27 mouse cellular contexts compared by ENCODE assay signal in the genomic region with DNA sequence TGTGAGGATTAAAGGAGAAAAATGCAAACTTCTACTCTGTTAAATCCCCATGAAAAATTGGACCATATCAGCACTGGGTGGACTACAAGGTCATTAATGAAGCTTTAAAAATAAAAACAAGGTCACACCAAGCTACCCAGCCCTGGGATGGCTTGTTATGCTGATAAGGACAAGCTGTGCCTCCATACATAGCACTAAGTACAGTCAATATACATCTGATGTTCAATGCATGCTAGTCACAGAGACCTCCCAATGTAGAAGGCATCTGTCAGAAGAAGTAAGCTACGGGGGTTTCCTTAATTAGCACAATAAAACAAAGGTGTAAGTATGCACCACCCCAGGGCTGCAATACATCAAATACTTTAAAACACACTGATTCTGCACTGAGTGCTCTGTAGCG. TPM values are rescaled to one million over a fixed set of nuclear protein-coding genes. Genes with fewer than 3 reads are reported as not detected.
DNase-seq lines count a peak whose midpoint lies in the region; ATAC-seq and TF ChIP-seq lines count a peak whose summit lies in the region.
"Had no signal": no experiment of that assay in that cellular context is flagged by ENCODE, and none has a peak within 500 bp of the region (broad histone marks: within the 10 kb centered on the region; RNA-seq: fewer than 3 reads in every experiment).

No protein-coding gene starts in this region.

- TF ChIP-seq CTCF in kidney, adult 2 months (conservative IDR thresholded peaks at IDR 0.05; ENCODE audit: insufficient read depth, insufficient read length, low read depth, low read length) = no peak

- no peak overlapping the region for H3K4me3 ChIP-seq in kidney, adult 2 months (ENCODE audit: insufficient read depth, low read depth, low read length)
- H3K4me3 ChIP-seq: embryonic facial prominence, embryonic 13.5 days; embryonic facial prominence, embryonic 15.5 days; erythroblast, embryonic 14.5 days; forebrain, embryonic 10.5 days; forebrain, embryonic 12.5 days had no signal

- DNase-seq in kidney, adult 2 months = no peak
- DNase-seq in kidney, postnatal 4 days = no peak
- DNase-seq in ES-CJ7 (ENCODE audit: low read depth, low spot score) (peak; percentile 88), R1 (ENCODE audit: low read depth, low spot score) (peak; percentile 88)
- DNase-seq in heart, postnatal 14 days = no peak
- no peak for DNase-seq in Muller cell, postnatal 12 days (ENCODE audit: inconsistent ontology term)
- DNase-seq: adrenal gland, adult 2 months; adrenal gland, postnatal 10 days; adrenal gland, postnatal 25 days; B cell, adult 2 months; cerebellum, adult 11 months; cerebellum, adult 18-20 months; cerebellum, adult 8-10 months; cerebellum, adult 9-11 months; cerebellum, postnatal 14 days; cerebellum, postnatal 36 days; embryo, embryonic 11 days had no signal

- H3K4me1 ChIP-seq in kidney, adult 2 months (ENCODE audit: control insufficient read depth, insufficient read depth, low read length) = peaks cover 11% of the 10 kb centered on the region; the same call in 1 of the 2 replicates
- H3K4me1 ChIP-seq: embryonic facial prominence, embryonic 13.5 days; forebrain, embryonic 10.5 days; forebrain, embryonic 12.5 days had no signal

- TF ChIP-seq POLR2A in kidney, adult 2 months (IDR thresholded peaks at IDR 0.05; ENCODE audit: low read depth, low read length) = no peak

- peak overlapping the region; percentile 22 for H3K27ac ChIP-seq in kidney, adult 2 months (ENCODE audit: insufficient read depth, low read depth, low read length)
- H3K27ac ChIP-seq: embryonic facial prominence, embryonic 13.5 days; embryonic facial prominence, embryonic 15.5 days; forebrain, embryonic 10.5 days; forebrain, embryonic 12.5 days had no signal

- H3K36me3 ChIP-seq in kidney, adult 2 months (ENCODE audit: control insufficient read depth, insufficient read depth, low read length) = no peaks in the 10 kb centered on the region
- H3K36me3 ChIP-seq: embryonic facial prominence, embryonic 13.5 days; embryonic facial prominence, embryonic 15.5 days; forebrain, embryonic 12.5 days had no signal

- no peaks in the 10 kb centered on the region for H3K27me3 ChIP-seq in kidney, adult 2 months (replicated peaks; ENCODE audit: control insufficient read depth, insufficient read depth, low read length)
- H3K27me3 ChIP-seq: CH12.LX; embryonic facial prominence, embryonic 13.5 days; embryonic facial prominence, embryonic 15.5 days; forebrain, embryonic 12.5 days had no signal

- intact Hi-C loops in heart, postnatal 14 days (cut with DNase I) = no loop called here

- 58% methylated on average over 2 of the region's 2 CpGs for WGBS in kidney, adult 2 months

- no peak for ATAC-seq in megakaryocyte-erythroid progenitor cell, adult 5-6 weeks (replicated peaks; ENCODE audit: low FRiP score, low TSS enrichment, poor library complexity, severe bottlenecking)
- ATAC-seq: CD4-positive, CD25-positive, alpha-beta regulatory T cell, adult 4 months; forebrain, embryonic 14.5 days; forebrain, embryonic 16.5 days had no signal

RNA-seq across cellular contexts. Expression of gene Rybp, which starts 16.5 kb away (rescaled TPM):
- 19.4 and 23.0 TPM in 2 replicates for polyA plus RNA-seq in kidney, adult 2 months (2012; rRNA removed)
- total RNA-seq in heart, postnatal 14 days (2021) = 10 to 100 TPM; 16.7 to 17.6 TPM
- total RNA-seq in megakaryocyte-erythroid progenitor cell, adult 5-6 weeks (2014; fragmentation: Nextera tagmentation) = 24.7 and 29.4 TPM in 2 replicates
- total RNA-seq in megakaryocyte-erythroid progenitor cell, adult 5-6 weeks (2017) = 34.5 and 54.9 TPM in 2 replicates

Comparison
In these comparisons a context has a peak if more than half of its experiments do, and no peak if none do; other contexts are left out.
1. DNase-seq: peak in ES-CJ7 (single experiment) and R1 (single experiment); none in kidney, adult 2 months (single experiment), kidney, postnatal 4 days (0 of 2), heart, postnatal 14 days (0 of 2) and Muller cell, postnatal 12 days (single experiment).